In the genomic region with DNA sequence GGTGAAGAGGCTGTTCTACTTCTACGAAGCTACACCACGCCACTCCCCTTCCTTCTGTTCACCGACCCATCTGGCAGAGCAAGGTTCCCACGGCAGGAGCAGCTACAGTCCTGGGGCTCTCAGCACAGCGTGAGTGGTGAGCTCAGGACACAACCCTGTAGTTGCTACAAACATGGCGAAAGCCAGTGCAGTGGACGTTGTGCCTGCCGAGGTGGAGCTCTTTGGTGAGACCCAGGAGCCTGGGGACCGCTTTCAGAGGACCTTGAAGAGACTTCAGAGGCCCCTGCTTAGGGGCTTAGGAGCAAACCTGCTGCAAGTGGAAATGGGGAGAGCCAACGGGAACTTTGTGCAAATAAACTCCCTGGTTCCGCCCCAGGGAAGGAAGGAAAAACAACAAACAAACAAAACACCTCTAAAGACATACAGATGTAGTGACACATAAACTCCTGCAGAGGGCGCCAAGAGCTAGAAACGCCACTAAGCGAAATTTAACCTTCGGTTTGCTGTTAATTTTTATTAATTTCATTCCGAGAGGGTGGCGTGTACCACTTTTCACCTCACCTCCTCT, we compare ENCODE assay signal across 9 mouse cellular contexts. TPM values are rescaled to one million over a fixed set of nuclear protein-coding genes. Genes with fewer than 3 reads are reported as not detected.
DNase-seq lines count a peak whose midpoint lies in the region; ATAC-seq and TF ChIP-seq lines count a peak whose summit lies in the region.
"Had no signal": no experiment of that assay in that cellular context is flagged by ENCODE, and none has a peak within 500 bp of the region (broad histone marks: within the 10 kb centered on the region; RNA-seq: fewer than 3 reads in every experiment).

No protein-coding gene starts in this region.

- peak; percentile 83 for DNase-seq in MEL (ENCODE audit: low read depth, low spot score)
- peak in 2 of 3 experiments; percentile 42 to 65 for DNase-seq in liver, embryonic 14.5 days (ENCODE audit: low read depth in 3 of 3, low spot score in 3 of 3)
- no peak for DNase-seq in left cerebral cortex, postnatal 14 days (ENCODE audit: low spot score in 2 of 2)
- DNase-seq in gastrocnemius, postnatal 10 days, result no peak

- TF ChIP-seq POLR2A in MEL (IDR thresholded peaks at IDR 0.05; ENCODE audit: control insufficient read depth in 1 of 2, insufficient read depth in 1 of 2, low read depth in 1 of 2, low read length in 2 of 2, poor library complexity in 1 of 2), result no peak

- no peak overlapping the region for H3K4me3 ChIP-seq in C2C12 (ENCODE audit: insufficient read depth, poor library complexity, severe bottlenecking)
- H3K4me3 ChIP-seq in MEL (ENCODE audit: control insufficient read depth in 1 of 2, insufficient read depth in 1 of 2, low read depth in 2 of 2, low read length in 2 of 2), result peak overlapping the region; percentile 29 to 86
- H3K4me3 ChIP-seq in embryonic facial prominence, embryonic 12.5 days, result peak overlapping the region; percentile 25
- peak overlapping the region; percentile 30 for H3K4me3 ChIP-seq in hindbrain, embryonic 15.5 days
- peak overlapping the region; percentile 55 for H3K4me3 ChIP-seq in liver, embryonic 14.5 days (ENCODE audit: insufficient read depth in 1 of 2, low read depth in 2 of 2, low read length in 2 of 2)
- H3K4me3 ChIP-seq in neural tube, embryonic 12.5 days, result peak overlapping the region; percentile 16; the same call in 1 of the 2 replicates

- peak overlapping the region; percentile 52 for H3K4me2 ChIP-seq in embryonic facial prominence, embryonic 12.5 days (replicated peaks)
- H3K4me2 ChIP-seq in hindbrain, embryonic 15.5 days, result peak overlapping the region; percentile 64
- H3K4me2 ChIP-seq in liver, embryonic 14.5 days (ENCODE audit: low read depth), result peak overlapping the region; percentile 82
- H3K4me2 ChIP-seq in neural tube, embryonic 12.5 days (replicated peaks), result peak overlapping the region; percentile 56

- H3ac ChIP-seq in C2C12 (ENCODE audit: control insufficient read depth, insufficient read length, low read depth), result no peak overlapping the region

- H3K79me3 ChIP-seq in C2C12 (ENCODE audit: low read depth), result no peaks in the 10 kb centered on the region

- peak; percentile 62 for TF ChIP-seq RAD21 in MEL (IDR thresholded peaks at IDR 0.05; ENCODE audit: low read depth, low read length)

- no peaks in the 10 kb centered on the region for H3K36me3 ChIP-seq in C2C12 (ENCODE audit: control insufficient read depth, insufficient read depth)
- H3K36me3 ChIP-seq in MEL (ENCODE audit: control insufficient read depth in 1 of 2, insufficient read depth in 2 of 2, low read length in 2 of 2), result peaks cover 0 to 16% of the 10 kb centered on the region in 2 experiments; a peak in 2 of 4 replicates
- no peaks in the 10 kb centered on the region for H3K36me3 ChIP-seq in embryonic facial prominence, embryonic 12.5 days
- no peaks in the 10 kb centered on the region for H3K36me3 ChIP-seq in hindbrain, embryonic 15.5 days
- no peaks in the 10 kb centered on the region; the same call in 1 of the 2 replicates for H3K36me3 ChIP-seq in liver, embryonic 14.5 days (replicated peaks; ENCODE audit: control insufficient read depth, insufficient read depth, low read depth)
- no peaks in the 10 kb centered on the region for H3K36me3 ChIP-seq in neural tube, embryonic 12.5 days

- no peak for ATAC-seq in embryonic facial prominence, embryonic 12.5 days (ENCODE audit: insufficient number of reproducible peaks, insufficient read depth, low FRiP score, low TSS enrichment)
- ATAC-seq in hindbrain, embryonic 15.5 days (ENCODE audit: low FRiP score, low read depth), result no peak
- peak; percentile 42; the same call in 1 of the 2 replicates for ATAC-seq in liver, embryonic 14.5 days (ENCODE audit: insufficient read depth)
- ATAC-seq in neural tube, embryonic 12.5 days (ENCODE audit: low FRiP score, low read depth), result no peak

- peak; percentile 15 for TF ChIP-seq CTCF in C2C12 (IDR thresholded peaks at IDR 0.05; ENCODE audit: control insufficient read depth, insufficient read depth, insufficient read length)
- TF ChIP-seq CTCF in MEL (IDR thresholded peaks at IDR 0.05 in 2 of 3, conservative IDR thresholded peaks at IDR 0.05 in 1 of 3; ENCODE audit: control insufficient read depth in 1 of 3, insufficient read depth in 1 of 3, low read depth in 2 of 3, low read length in 3 of 3, poor library complexity in 1 of 3, severe bottlenecking in 1 of 3), result peak; percentile 50 to 72 (median 71)
- peak; percentile 80 for TF ChIP-seq CTCF in liver, embryonic 14.5 days (IDR thresholded peaks at IDR 0.05; ENCODE audit: low read depth)

- no peaks in the 10 kb centered on the region for H3K79me2 ChIP-seq in C2C12 (ENCODE audit: control insufficient read depth, insufficient read depth)
- H3K79me2 ChIP-seq in MEL (ENCODE audit: control insufficient read depth, insufficient read depth, low read length, poor library complexity), result no peaks in the 10 kb centered on the region

- peak overlapping the region; percentile 73 for H3K9ac ChIP-seq in MEL (ENCODE audit: control insufficient read depth, low read depth, low read length, poor library complexity, severe bottlenecking)
- H3K9ac ChIP-seq in embryonic facial prominence, embryonic 12.5 days, result peak overlapping the region; percentile 47; the same call in 1 of the 2 replicates
- H3K9ac ChIP-seq in hindbrain, embryonic 15.5 days, result peak overlapping the region; percentile 30
- H3K9ac ChIP-seq in liver, embryonic 14.5 days (replicated peaks), result peak overlapping the region; percentile 90
- H3K9ac ChIP-seq in neural tube, embryonic 12.5 days, result peak overlapping the region; percentile 0; the same call in 1 of the 2 replicates

- H3K27ac ChIP-seq in MEL (ENCODE audit: control insufficient read depth, low read depth, low read length), result no peak overlapping the region
- 0 out of 2 replicates have a peak overlapping the region, but pooled peaks have one; percentile 36 for H3K27ac ChIP-seq in embryonic facial prominence, embryonic 12.5 days
- peak overlapping the region; percentile 29; the same call in 1 of the 2 replicates for H3K27ac ChIP-seq in hindbrain, embryonic 15.5 days (replicated peaks)
- H3K27ac ChIP-seq in liver, embryonic 14.5 days, result peak overlapping the region; percentile 88
- no peak overlapping the region for H3K27ac ChIP-seq in neural tube, embryonic 12.5 days

- no peak for TF ChIP-seq EP300 in MEL (IDR thresholded peaks at IDR 0.05; ENCODE audit: low read depth in 1 of 2, low read length in 2 of 2)
- TF ChIP-seq EP300 in liver, embryonic 14.5 days (IDR thresholded peaks at IDR 0.05; ENCODE audit: low read depth), result peak; percentile 31; the same call in 1 of the 2 replicates

- peaks cover 7% of the 10 kb centered on the region for H3K27me3 ChIP-seq in C2C12 (ENCODE audit: control insufficient read depth, insufficient read depth, insufficient read length)
- H3K27me3 ChIP-seq in MEL (ENCODE audit: control insufficient read depth in 1 of 2, insufficient read depth in 2 of 2, low read length in 2 of 2), result no peaks in the 10 kb centered on the region; a peak in 1 of 4 replicates
- H3K27me3 ChIP-seq in embryonic facial prominence, embryonic 12.5 days, result no peaks in the 10 kb centered on the region
- no peaks in the 10 kb centered on the region for H3K27me3 ChIP-seq in hindbrain, embryonic 15.5 days
- no peaks in the 10 kb centered on the region for H3K27me3 ChIP-seq in liver, embryonic 14.5 days (ENCODE audit: control insufficient read depth, insufficient read depth, low read length)
- H3K27me3 ChIP-seq in neural tube, embryonic 12.5 days (replicated peaks), result no peaks in the 10 kb centered on the region

- peaks cover 8 to 24% of the 10 kb centered on the region in 2 experiments for H3K4me1 ChIP-seq in MEL (ENCODE audit: control insufficient read depth in 1 of 2, insufficient read depth in 2 of 2, low read length in 2 of 2)
- H3K4me1 ChIP-seq in embryonic facial prominence, embryonic 12.5 days, result no peaks in the 10 kb centered on the region
- peaks cover 10% of the 10 kb centered on the region for H3K4me1 ChIP-seq in hindbrain, embryonic 15.5 days (replicated peaks)
- peaks cover 55 to 76% of the 10 kb centered on the region in 2 experiments for H3K4me1 ChIP-seq in liver, embryonic 14.5 days (replicated peaks; ENCODE audit: control insufficient read depth in 2 of 2, insufficient read depth in 2 of 2, low read length in 1 of 2)
- H3K4me1 ChIP-seq in neural tube, embryonic 12.5 days, result peaks cover 3% of the 10 kb centered on the region; the same call in 1 of the 2 replicates

- intact Hi-C loops in left cerebral cortex, postnatal 14 days (cut with DNase I), result no loop called here

- no peaks in the 10 kb centered on the region for H3K9me3 ChIP-seq in MEL (replicated peaks; ENCODE audit: insufficient read depth, low read length)
- no peaks in the 10 kb centered on the region for H3K9me3 ChIP-seq in embryonic facial prominence, embryonic 12.5 days
- H3K9me3 ChIP-seq in hindbrain, embryonic 15.5 days, result no peaks in the 10 kb centered on the region
- H3K9me3 ChIP-seq in liver, embryonic 14.5 days (ENCODE audit: control insufficient read depth, low read length), result no peaks in the 10 kb centered on the region
- H3K9me3 ChIP-seq in neural tube, embryonic 12.5 days, result no peaks in the 10 kb centered on the region

- WGBS in embryonic facial prominence, embryonic 12.5 days, result 14% methylated on average over 17 of the region's 17 CpGs
- WGBS in hindbrain, embryonic 15.5 days, result 17% methylated on average over 17 of the region's 17 CpGs
- 6% methylated on average over 17 of the region's 17 CpGs for WGBS in liver, embryonic 14.5 days (ENCODE audit: insufficient replicate concordance)
- WGBS in neural tube, embryonic 12.5 days, result 28% methylated on average over 17 of the region's 17 CpGs

RNA-seq across cellular contexts. Expression of a gene that starts 3.2 kb away (rescaled TPM):
- not detected for polyA plus RNA-seq in C2C12 (2012; fragmentation: generic; extraction: Trizol)
- total RNA-seq in MEL (2012; rRNA removed), result 0.62 and 1.7 TPM in 2 replicates
- polyA plus RNA-seq in MEL (2012; ENCODE audit: insufficient read depth in 1 of 2, insufficient read length in 2 of 2, low read depth in 1 of 2, low replicate concordance in 2 of 2, missing spikeins in 1 of 2), result under 1 TPM in 1 of 2 experiments, not detected in 1; 0.92 TPM
- not detected in 2 replicates for polyA plus RNA-seq in embryonic facial prominence, embryonic 12.5 days (2016; fragmentation: Nextera tagmentation; extraction: Ambion mirVana)
- polyA plus RNA-seq in hindbrain, embryonic 15.5 days (2015; fragmentation: Nextera tagmentation; extraction: Ambion mirVana), result not detected in 2 replicates
- 18.2 and 19.3 TPM in 2 replicates for polyA plus RNA-seq in liver, embryonic 14.5 days (2012; rRNA removed)
- 9.1 and 9.6 TPM in 2 replicates for polyA plus RNA-seq in liver, embryonic 14.5 days (2014; fragmentation: Nextera tagmentation; extraction: Ambion mirVana)
- not detected in 2 replicates for polyA plus RNA-seq in neural tube, embryonic 12.5 days (2016; fragmentation: Nextera tagmentation; extraction: Ambion mirVana)
- total RNA-seq in left cerebral cortex, postnatal 14 days (2021), result not detected
- total RNA-seq in gastrocnemius, postnatal 10 days (2021), result 1 to 10 TPM in 1 of 2 experiments, not detected in 1; 1.1 TPM
- total RNA-seq: heart, postnatal 14 days had no signal

RNA-seq across cellular contexts. Expression of a gene that starts 10.5 kb away (rescaled TPM):
- polyA plus RNA-seq in C2C12 (2012; fragmentation: generic; extraction: Trizol) (0.64 TPM), MEL (2012; ENCODE audit: insufficient read depth in 1 of 2, insufficient read length in 2 of 2, low read depth in 1 of 2, low replicate concordance in 2 of 2, missing spikeins in 1 of 2) (1 to 10 TPM in 1 of 2 experiments, not detected in 1; 5.1 TPM)
- total RNA-seq in MEL (2012; rRNA removed), result 5.2 and 6.0 TPM in 2 replicates
- 5.7 and 6.6 TPM in 2 replicates for polyA plus RNA-seq in embryonic facial prominence, embryonic 12.5 days (2016; fragmentation: Nextera tagmentation; extraction: Ambion mirVana)
- polyA plus RNA-seq in hindbrain, embryonic 15.5 days (2015; fragmentation: Nextera tagmentation; extraction: Ambion mirVana), result 6.1 and 6.9 TPM in 2 replicates
- 3.9 and 4.6 TPM in 2 replicates for polyA plus RNA-seq in liver, embryonic 14.5 days (2012; rRNA removed)
- polyA plus RNA-seq in liver, embryonic 14.5 days (2014; fragmentation: Nextera tagmentation; extraction: Ambion mirVana), result 5.2 and 5.4 TPM in 2 replicates
- polyA plus RNA-seq in neural tube, embryonic 12.5 days (2016; fragmentation: Nextera tagmentation; extraction: Ambion mirVana), result 4.3 and 7.0 TPM in 2 replicates
- total RNA-seq in left cerebral cortex, postnatal 14 days (2021), result 1 to 10 TPM; 8.7 to 9.0 TPM
- 1 to 10 TPM; 6.0 to 6.5 TPM for total RNA-seq in gastrocnemius, postnatal 10 days (2021)

RNA-seq across cellular contexts. Expression of a gene that starts 24.2 kb away (rescaled TPM):
- polyA plus RNA-seq in C2C12 (2012; fragmentation: generic; extraction: Trizol), result 245 TPM
- total RNA-seq in MEL (2012; rRNA removed), result 282 and 337 TPM in 2 replicates
- 1,000 to 10,000 TPM in 1 of 2 experiments, 100 to 1,000 TPM in 1; 280 to 3,830 TPM for polyA plus RNA-seq in MEL (2012; ENCODE audit: insufficient read depth in 1 of 2, insufficient read length in 2 of 2, low read depth in 1 of 2, low replicate concordance in 2 of 2, missing spikeins in 1 of 2)
- 366 and 374 TPM in 2 replicates for polyA plus RNA-seq in embryonic facial prominence, embryonic 12.5 days (2016; fragmentation: Nextera tagmentation; extraction: Ambion mirVana)
- 603 and 674 TPM in 2 replicates for polyA plus RNA-seq in hindbrain, embryonic 15.5 days (2015; fragmentation: Nextera tagmentation; extraction: Ambion mirVana)
- polyA plus RNA-seq in liver, embryonic 14.5 days (2012; rRNA removed), result 80.8 and 83.3 TPM in 2 replicates
- polyA plus RNA-seq in liver, embryonic 14.5 days (2014; fragmentation: Nextera tagmentation; extraction: Ambion mirVana), result 104 and 120 TPM in 2 replicates
- 594 and 608 TPM in 2 replicates for polyA plus RNA-seq in neural tube, embryonic 12.5 days (2016; fragmentation: Nextera tagmentation; extraction: Ambion mirVana)
- total RNA-seq in left cerebral cortex, postnatal 14 days (2021), result 100 to 1,000 TPM; 493 to 512 TPM
- total RNA-seq in gastrocnemius, postnatal 10 days (2021), result 100 to 1,000 TPM; 160 to 172 TPM

RNA-seq across cellular contexts. Expression of a gene that starts 34.2 kb away (rescaled TPM):
- polyA plus RNA-seq in C2C12 (2012; fragmentation: generic; extraction: Trizol), result 1.6 TPM
- total RNA-seq in MEL (2012; rRNA removed), result 48.2 and 147 TPM in 2 replicates
- polyA plus RNA-seq in MEL (2012; ENCODE audit: insufficient read depth in 1 of 2, insufficient read length in 2 of 2, low read depth in 1 of 2, low replicate concordance in 2 of 2, missing spikeins in 1 of 2), result under 1 TPM in 1 of 2 experiments, not detected in 1; 0.21 TPM
- polyA plus RNA-seq in embryonic facial prominence, embryonic 12.5 days (2016; fragmentation: Nextera tagmentation; extraction: Ambion mirVana), result 52.7 and 70.4 TPM in 2 replicates
- 230 and 238 TPM in 2 replicates for polyA plus RNA-seq in hindbrain, embryonic 15.5 days (2015; fragmentation: Nextera tagmentation; extraction: Ambion mirVana)
- 15.7 and 16.0 TPM in 2 replicates for polyA plus RNA-seq in liver, embryonic 14.5 days (2012; rRNA removed)
- 4.2 and 6.0 TPM in 2 replicates for polyA plus RNA-seq in liver, embryonic 14.5 days (2014; fragmentation: Nextera tagmentation; extraction: Ambion mirVana)
- 167 and 246 TPM in 2 replicates for polyA plus RNA-seq in neural tube, embryonic 12.5 days (2016; fragmentation: Nextera tagmentation; extraction: Ambion mirVana)
- total RNA-seq in left cerebral cortex, postnatal 14 days (2021), result 100 to 1,000 TPM; 119 to 135 TPM
- total RNA-seq in gastrocnemius, postnatal 10 days (2021), result 1 to 10 TPM; 7.3 to 8.0 TPM

RNA-seq across cellular contexts. Expression of a gene that starts 39.9 kb away (rescaled TPM):
- polyA plus RNA-seq in C2C12 (2012; fragmentation: generic; extraction: Trizol), result 11.4 TPM
- 184 and 300 TPM in 2 replicates for total RNA-seq in MEL (2012; rRNA removed)
- polyA plus RNA-seq in MEL (2012; ENCODE audit: insufficient read depth in 1 of 2, insufficient read length in 2 of 2, low read depth in 1 of 2, low replicate concordance in 2 of 2, missing spikeins in 1 of 2), result under 1 TPM in 1 of 2 experiments, not detected in 1; 0.42 TPM
- polyA plus RNA-seq in embryonic facial prominence, embryonic 12.5 days (2016; fragmentation: Nextera tagmentation; extraction: Ambion mirVana), result 36.3 and 40.0 TPM in 2 replicates
- polyA plus RNA-seq in hindbrain, embryonic 15.5 days (2015; fragmentation: Nextera tagmentation; extraction: Ambion mirVana), result 96.0 and 96.7 TPM in 2 replicates
- 11.0 and 11.5 TPM in 2 replicates for polyA plus RNA-seq in liver, embryonic 14.5 days (2012; rRNA removed)
- 13.5 and 16.7 TPM in 2 replicates for polyA plus RNA-seq in liver, embryonic 14.5 days (2014; fragmentation: Nextera tagmentation; extraction: Ambion mirVana)
- polyA plus RNA-seq in neural tube, embryonic 12.5 days (2016; fragmentation: Nextera tagmentation; extraction: Ambion mirVana), result 91.6 and 103 TPM in 2 replicates
- total RNA-seq in left cerebral cortex, postnatal 14 days (2021), result 10 to 100 TPM; 57.2 to 62.3 TPM
- total RNA-seq in gastrocnemius, postnatal 10 days (2021), result 10 to 100 TPM; 25.1 to 25.6 TPM

Comparison
In these comparisons a context has a peak if more than half of its experiments do, and no peak if none do; other contexts are left out.
1. CTCF ChIP-seq: peak in every context shown above with its lines; median percentile 80 in liver, embryonic 14.5 days; 71 in MEL; 15 in C2C12.
2. DNase-seq: peak in MEL (single experiment) and liver, embryonic 14.5 days (2 of 3); none in left cerebral cortex, postnatal 14 days (0 of 2) and gastrocnemius, postnatal 10 days (single experiment).
3. H3K27ac ChIP-seq: peak in embryonic facial prominence, embryonic 12.5 days (single experiment), hindbrain, embryonic 15.5 days (single experiment) and liver, embryonic 14.5 days (single experiment); none in MEL (single experiment) and neural tube, embryonic 12.5 days (single experiment).
4. H3K9ac ChIP-seq: peak in every context shown above with its lines; median percentile 90 in liver, embryonic 14.5 days; 73 in MEL; 47 in embryonic facial prominence, embryonic 12.5 days; 30 in hindbrain, embryonic 15.5 days; 0 in neural tube, embryonic 12.5 days.
5. Peak in every context shown above with its lines, with median percentiles within 50 percentile points of each other: H3K4me2 ChIP-seq.